Mouse (Mus musculus) heart, adult 9 months (tissue): Measurements from ENCODE around the gene Wfdc5.

Experiments
- DNase-seq, 2 experiments: peaks; one replicate each; pipeline ENCODE4 v3.0.0; 2022; ENCODE audit warnings: low spot score in 2 of 2

Gene Wfdc5

DNA sequence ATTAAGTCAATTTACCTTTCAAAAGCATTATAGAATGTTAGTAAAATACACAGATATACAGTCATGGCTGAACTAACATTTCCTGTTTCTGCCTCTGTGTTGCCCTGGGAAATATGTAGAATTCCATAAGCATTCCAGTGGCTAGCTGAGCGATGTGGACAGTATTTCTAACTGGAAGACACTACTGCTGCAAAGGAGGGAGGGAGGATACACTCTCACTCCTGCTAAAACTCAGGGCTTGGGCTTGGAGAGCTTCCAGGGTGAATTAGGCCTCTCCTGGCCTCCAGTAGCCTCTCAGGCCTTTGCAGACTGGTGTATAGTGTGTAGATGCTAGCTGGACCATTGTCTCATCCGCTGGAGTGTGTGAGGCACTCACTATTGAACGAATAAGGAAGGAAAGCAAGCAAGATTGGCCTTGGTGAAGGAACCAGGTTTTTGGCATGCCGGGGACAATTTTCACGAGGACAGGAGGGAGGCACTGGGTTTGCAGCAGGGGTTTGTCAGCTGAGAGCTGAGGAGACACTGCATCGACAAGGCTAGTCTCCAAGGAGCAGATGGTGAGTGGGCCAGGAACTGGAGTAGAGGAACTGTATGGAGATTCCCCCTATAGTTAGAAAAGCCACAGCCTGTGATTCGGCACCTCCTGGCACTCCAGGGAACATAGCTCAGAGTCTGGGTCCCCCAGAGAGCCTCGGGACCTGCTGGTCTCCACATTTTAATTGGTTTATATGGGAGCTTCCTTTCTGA lies 7.7 kb downstream of the Wfdc5 start:
- no peak for DNase-seq

DNA sequence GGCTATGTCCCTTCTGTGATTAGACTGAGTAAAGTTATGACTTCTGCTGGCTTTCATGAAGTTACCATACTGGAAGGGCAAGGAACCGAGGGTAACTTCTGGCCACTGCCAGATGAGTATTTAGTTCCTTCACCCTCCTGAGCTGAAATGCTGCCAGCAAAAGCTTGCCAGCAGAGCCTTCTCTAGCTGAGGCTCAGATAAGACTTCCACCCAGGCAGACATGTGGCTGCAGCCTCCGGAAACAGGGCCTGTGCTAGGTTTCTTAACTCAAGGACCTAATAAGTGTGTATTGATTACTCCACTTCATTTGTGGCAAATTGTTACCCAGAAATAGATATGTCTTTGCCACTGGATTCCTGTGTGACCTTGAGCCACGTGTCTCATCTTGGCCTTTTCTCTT lies 9.1 kb downstream of the Wfdc5 start:
- DNase-seq, result no peak

DNA sequence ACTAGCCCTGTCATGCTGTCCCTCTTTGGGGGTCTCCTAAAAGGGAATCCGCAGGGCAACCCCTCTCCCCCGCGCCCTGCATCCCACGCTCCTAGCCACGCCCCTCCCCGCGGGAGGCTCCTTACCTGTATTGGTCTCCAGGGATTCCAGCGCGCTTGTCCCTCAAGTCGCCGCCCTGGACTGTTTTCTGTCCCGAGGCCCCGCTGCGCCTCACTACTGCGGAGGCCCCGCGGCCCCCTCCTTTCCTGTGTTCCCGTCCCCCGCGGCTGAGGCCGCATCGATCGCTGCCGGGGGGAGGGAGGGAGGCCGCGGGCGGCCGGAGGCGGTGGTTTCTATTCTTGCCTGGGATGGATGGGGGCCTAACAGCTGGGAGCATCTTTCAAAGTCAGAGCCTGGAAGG lies 11.6 kb downstream of the Wfdc5 start, which contains the start of gene Kcns1:
TSS of gene Kcns1 (minus strand) at position 212 of the 400 bp plus-strand sequence.
- no peak for DNase-seq

DNA sequence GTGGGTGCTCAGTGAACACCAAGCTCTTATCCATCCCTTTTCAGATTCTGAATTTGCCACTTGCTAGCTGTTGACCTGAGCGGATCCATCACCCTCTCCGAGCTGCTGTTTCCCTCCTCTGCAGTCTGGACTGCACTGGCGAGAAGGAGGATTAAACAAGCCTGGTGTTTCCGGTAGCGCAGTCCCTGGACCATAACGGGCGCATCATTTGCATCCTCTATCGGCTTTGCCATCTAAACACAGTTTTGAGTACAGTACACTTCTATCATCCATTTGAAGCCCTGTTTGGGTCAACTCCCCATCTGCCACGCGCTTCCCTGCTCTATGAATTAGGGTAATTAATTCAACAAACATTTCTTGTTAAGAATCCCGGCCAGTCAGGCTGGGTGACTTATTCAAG lies 12.2 kb downstream of the Wfdc5 start:
- no peak for DNase-seq

DNA sequence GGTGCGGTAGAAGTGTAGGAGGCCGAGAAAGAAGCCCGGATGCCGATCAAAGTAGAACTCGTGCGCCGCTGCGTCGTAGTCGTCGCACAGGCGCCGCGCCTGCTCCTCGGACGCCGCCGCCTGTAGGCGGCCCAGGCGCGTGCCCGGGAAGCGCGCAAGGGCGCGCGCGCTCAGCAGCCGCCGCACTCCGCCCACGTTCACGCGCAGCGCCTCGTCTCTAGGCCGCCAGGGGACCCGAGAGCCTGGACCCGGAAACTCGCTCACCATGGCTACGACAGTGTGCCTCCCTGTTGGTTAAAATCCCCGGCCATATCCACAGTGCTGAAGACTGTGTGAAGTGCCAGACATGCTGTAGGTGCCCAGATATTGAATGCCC lies 14.0 kb downstream of the Wfdc5 start:
- DNase-seq, result no peak

DNA sequence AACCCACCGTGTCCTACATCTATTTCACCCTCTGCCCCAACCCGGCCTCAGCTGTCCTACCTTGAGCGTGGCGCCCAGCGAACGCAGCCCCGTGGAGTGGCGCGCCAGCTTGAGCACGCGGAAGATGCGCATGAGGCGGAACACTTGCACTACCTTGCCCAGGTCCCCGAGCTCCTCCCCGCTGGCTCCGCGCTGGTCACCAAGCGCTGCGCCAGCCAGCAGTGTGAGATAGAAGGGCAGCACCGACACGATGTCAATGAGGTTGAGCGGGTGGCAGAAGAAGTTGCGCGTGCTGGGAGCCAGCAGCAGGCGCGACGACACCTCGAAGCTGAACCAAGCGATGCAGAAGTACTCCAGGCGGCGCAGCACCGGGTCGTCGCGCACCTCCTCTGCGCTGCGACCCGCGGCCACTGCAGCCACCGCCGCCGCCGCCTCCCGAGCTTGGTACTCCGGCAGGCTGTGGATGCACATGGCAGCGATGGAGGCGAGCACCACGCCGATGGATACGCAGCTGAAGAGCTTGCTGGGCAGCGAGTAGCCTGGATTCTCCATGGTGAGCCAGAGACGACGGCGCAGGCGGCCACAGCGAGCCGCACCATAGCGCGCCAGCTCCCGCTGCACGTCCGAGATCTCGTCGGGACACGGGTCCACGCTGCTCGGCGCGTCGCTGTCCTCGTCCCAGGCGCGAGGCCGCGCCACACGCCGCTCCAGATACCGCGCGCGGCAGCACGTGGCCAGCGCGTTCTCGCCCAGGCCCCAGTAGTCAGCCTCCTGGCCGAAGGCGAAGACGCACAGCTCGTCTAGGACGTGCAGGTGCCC lies 14.6 kb downstream of the Wfdc5 start:
- no peak for DNase-seq

DNA sequence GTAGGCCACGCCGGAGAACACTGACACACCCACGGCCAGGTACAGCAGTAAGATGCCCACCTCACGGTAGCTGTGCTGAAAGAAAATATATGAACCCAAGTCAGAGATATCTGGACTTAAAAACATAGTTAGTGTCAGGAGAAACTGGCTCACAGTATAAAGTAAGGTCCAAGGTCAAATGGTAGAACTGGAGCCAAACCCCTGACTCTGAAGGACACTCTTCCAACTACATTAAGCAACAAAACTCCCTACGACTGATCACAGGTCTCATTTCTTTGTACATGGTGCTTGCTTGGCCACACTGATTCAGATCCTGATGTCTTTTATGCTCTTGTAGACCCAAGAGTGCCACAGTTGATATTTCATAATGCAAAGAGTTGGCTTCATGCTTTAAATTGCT lies 17.6 kb downstream of the Wfdc5 start:
- no peak for DNase-seq

DNA sequence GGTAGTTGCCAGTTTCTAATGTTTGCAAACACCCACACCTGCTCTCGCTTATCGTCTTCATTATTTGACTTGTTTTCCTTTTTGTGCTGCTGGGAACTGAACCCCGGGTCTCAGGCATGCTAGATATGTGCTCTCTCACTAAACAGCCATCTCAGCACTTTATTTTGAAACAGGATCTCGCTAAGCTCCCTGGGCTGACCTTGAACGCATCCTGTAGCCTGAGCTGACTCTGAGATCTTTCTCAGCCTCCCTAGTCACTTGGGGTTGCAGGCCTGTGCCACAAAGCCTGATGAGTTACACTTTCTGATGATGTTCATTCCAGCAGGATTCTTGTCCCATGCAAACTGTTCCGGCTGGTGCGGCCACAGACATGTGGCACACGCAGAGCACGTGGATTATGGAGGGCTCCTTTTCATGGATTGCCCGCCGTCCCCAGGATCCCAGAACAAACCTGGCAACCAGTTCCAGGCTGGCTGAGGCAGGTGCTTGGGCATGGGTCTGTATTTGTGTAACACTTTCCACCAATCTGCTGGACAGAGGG lies 21.0 kb downstream of the Wfdc5 start:
- DNase-seq, result no peak

DNA sequence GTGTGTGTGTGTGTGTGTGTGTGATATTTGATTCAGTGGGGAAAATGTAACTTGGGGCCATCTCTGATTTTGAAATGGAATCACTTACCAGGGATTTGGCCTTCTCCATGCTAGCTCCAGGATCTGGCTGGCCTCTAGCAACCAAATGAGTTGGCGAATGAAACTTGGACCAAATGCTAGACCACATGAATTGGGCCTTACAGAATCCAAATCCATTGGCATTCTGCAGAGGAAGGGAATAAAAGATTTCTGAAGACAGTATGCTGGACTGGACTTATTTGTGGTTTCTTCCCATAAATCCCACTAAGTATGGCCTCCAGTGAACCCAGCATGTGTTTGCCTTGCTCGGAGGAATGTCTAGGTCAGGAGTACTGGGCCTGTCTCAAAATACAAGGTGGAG lies 23.7 kb downstream of the Wfdc5 start:
- DNase-seq, result no peak

DNA sequence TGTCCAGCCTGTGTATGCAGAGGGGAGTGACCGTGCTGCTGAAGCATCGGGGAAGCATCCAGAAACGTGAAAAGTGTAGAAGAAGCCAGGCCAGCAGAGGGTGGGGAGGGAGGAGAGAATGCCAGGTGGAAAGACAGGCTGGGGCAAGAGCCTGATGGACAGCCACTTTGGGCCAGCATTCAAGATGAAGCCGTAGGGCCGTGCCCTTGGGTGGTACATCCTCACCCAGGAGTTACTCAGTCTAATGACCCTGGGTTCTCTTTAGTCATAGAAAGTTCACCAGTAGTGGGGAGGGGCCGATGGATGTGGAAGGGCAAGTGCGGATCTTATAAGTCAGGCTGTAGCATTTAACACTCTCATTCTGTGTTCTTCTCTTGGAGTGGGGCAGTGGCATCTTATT lies 26.4 kb downstream of the Wfdc5 start:
- no peak for DNase-seq

DNA sequence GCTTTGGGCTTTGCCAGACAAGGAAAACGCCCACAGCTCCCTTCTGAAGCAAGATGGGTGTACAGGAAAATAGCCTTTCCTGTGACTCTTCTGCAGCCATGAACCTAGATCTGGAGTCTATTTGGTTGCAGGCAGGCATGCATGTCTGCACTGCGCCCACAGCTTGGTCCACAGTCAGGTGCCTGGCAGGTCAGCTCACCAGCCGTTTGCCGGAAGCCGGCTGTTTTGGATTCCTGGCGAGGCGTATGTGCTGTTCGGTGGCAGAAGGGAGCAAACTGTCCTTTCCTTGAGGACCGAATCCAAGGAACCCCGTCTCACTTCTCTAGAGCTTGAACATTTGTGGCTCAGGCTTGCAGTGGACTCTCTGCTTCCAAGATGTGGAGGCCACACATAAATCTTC lies 28.5 kb downstream of the Wfdc5 start:
- no peak for DNase-seq

DNA sequence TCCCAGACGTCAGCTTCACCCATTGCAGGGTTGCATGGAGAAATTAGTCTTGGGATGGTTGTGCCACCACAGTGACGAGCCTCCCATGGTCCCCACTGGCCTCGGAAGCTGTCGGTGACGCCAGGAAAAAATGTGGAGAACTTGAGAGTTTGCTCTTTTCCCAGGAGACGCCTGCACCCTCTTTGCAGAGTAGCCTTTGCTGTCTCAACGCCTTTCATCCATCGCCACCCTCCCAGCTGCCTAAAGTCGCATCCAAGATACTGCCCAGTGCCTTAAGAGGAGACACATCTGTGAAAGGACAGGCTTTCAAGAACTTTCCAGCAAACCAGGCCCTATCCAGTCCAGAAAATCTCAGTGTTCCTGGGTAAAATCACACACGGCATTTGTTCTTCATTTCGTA lies 30.2 kb downstream of the Wfdc5 start:
- no peak for DNase-seq

DNA sequence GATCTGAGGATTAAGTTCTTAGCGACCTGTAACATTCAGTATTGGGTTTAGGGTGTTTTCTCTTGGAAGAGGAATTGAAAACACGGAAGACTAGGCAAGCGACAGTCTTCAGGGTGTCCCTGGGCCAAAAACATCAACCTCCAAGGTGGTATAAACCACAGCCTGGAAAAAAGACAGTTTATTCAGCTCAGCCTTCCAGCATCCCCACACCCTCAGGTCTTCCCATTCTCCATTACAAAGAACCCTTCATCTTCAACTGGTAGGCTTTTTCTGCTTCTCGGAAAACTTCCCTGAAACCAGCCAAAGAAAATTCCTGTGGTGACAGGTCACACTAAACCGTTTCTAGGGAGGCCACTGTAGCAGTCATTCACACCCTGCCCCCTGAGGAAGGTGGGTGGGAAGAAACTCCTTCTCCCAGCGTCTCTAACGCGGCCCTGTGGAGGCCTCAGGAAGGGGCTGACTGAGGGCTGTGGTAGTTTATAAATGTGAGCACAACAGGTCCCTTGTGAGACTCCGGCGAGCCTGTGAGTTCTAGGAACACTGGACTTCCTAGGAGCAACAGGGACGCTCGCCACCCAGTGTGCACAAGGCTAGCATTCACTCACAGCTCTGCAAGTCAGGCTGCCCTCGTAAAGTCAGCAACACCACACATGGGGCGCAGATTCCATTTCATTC lies 32.3 kb downstream of the Wfdc5 start:
- no peak for DNase-seq

DNA sequence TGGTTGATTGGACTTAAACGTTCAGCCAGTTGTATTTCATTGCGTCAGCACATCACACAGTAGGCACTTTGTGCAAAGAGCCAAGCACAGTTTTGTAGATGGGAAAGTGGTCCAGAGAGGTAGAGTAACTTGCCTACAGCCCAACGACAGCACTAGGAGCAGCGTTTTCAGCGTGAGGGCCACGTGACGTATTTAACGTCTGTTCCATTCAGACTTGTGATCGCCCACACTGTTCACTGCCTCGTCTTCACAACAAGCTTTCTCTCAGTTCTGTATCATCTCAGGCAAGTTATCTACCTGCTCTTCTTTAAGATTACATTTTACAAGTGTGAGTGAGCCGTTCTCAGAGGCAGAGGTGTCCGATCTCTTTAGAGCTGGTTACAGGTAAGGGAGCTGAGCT lies 36.0 kb downstream of the Wfdc5 start:
- no peak for DNase-seq

DNA sequence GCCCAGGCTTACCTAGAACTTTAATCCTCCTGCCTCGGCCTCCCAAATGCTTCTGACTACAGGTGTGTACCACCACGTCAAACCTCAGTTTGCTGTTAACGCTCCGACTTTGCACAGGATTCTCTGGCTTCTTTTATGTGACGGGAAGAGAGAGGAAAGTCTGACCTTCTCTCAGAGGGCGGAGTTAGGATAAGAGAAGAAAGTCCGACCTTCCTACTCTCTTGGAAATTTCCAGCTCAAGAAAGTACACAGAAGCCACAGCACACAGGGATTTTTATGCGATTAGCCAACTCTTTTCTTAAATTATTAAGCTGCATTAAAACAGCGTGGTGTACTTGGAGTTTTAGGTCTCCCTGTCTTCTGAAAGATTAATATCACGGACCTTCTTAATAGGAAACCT lies 38.0 kb downstream of the Wfdc5 start:
- DNase-seq, result no peak

DNA sequence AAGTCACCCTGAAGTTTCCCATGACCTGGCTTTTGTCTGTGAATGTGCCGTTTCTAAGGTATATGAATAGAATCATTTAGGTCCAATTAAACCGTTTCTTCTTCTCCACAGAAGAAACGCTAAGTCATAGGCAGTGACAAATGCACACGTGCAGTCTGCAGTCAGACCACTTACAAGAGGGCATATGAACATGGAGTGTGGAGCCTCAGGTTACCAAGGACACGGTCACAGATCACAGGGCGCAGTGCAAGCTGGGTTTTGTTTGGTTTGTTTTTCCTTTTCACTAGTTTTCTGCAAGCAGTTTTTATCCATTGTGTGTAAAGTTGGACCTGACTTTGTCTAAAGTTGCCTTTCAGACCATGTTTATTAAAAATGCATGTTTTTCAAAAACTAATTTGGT lies 38.5 kb downstream of the Wfdc5 start:
- no peak for DNase-seq

DNA sequence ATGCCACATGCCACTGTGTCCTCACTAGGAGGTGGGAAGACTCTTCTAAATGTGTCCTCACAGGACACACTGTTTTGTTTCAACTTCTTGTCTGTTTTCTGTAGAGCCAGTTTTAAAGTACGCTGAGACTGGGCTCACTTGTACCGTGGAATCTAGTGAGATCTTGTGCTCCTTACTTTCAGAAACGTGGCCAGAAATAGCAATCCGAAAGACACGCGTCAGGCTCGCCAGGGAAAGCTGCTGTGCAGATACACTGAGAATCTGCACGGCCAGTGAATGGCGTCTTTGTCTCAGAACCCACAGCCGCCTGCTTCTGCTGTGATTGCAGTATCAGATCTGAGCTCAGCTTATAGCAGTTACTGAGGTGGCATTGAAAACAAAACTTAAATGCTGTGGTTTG lies 40.5 kb downstream of the Wfdc5 start:
- peak in 1 of 2 experiments; percentile 29 for DNase-seq

DNA sequence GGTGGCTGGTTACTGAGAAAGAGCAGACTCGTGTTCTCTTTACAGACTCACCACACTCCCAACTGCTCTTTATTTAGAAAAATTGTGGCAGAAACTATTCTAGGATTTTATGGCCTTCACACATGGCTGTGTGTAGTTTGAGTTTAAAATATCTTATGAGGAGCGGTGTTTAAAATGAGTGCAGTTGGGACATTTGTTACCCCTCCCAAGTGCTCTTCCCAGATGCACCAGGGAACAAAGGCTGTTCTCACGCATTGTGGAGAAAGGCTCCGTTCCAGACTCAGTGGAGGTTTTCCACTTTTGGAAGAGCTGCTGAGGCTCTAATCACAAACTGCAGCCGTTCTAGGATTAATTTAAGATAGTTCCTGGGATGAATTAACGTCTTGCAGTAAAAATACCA lies 44.8 kb downstream of the Wfdc5 start:
- DNase-seq, result no peak

DNA sequence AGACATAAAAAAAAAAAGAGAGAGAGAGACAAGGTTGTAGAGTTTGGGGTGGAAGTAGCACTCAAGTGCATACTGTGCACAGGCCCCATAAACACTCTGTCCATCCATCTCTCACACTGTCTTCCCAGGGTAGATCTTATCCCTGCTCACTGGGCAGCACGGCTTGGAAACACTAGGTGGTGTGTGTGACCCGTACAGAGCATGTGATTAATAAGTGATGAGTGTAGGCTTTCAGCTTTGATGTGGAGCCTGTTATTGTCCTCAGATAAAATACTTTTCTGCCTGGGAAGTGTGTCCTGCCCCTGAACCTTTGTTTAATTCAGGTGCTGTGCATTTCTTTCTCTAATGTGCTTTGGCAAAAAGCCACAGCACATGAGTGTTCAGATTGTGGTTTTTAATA lies 46.1 kb downstream of the Wfdc5 start:
- no peak for DNase-seq

DNA sequence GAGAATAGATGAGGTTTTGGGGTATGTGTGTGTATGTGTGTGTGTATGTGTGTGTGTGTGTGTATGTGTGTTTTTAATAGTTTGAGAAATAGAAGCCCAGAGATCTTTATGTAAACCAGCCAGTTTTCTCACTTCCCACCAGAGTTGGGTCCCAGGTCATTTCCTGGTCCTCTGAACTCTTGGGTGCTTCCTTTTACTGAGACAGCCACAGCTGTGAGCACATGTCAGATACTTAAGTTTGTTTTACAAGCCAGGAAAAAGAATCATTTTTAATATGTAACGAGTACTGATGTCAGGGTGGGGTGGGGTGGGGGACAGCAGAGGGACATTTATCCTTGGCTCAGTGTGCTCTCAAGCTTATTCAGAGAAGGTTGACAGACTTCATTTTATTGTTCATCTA lies 47.2 kb downstream of the Wfdc5 start:
- peak in 1 of 2 experiments; percentile 24 for DNase-seq

DNA sequence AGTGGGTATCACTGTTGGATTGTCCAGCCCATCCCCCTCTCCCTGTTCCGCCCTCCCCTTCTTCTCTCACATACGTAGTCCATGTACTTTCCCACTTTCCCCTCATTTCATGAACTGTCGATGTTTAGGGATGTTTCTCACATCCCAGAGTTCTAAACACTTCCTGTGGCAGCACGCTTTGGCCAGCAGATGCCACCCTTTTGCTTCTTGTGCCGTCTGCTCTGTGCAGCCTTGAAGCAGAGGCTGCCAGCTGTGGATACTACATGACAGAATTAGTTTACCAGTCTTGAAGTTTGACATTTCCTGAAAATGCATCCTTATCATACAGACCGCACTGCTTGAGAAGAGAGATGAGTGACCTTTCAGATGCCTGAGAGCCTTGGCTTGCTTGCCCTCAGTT lies 48.0 kb downstream of the Wfdc5 start:
- DNase-seq, result no peak

DNA sequence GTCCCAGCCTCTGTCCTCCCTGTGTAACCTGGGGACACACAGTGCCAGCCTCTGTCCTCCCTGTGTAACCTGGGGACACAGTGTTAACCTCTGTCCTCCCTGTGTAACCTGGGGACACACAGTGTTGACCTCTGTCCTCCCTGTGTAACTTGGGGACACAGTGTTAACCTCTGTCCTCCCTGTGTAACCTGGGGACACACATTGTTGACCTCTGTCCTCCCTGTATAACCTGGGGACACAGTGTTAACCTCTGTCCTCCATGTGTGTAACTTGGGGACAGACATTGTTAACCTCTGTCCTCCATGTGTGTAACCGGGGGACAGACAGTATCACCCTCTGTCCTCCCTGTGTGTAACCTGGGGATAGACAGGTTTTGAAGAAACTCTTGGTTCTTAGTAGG lies 51.0 kb downstream of the Wfdc5 start:
- no peak for DNase-seq
